Mouse (Mus musculus) limb, embryonic 12.5 days (tissue): Measurements from ENCODE around the gene Nphs2. TPM values are rescaled to one million over a fixed set of nuclear protein-coding genes. Genes with fewer than 3 reads are reported as not detected.
"Not testable (repeated sequence)": the region's sequence is repeated elsewhere in the genome, so short reads cannot be mapped to it uniquely, and the experiment has no call there.

Source experiments
- ATAC-seq: fragments of 200-750 bp; cut with Nextera tagmentation; 2 replicates; pipeline ENCODE4 v1.8.0; 2017; ENCODE audit warnings: low read depth, moderate TSS enrichment; ENCODE audit not compliant: insufficient number of reproducible peaks, insufficient read depth, low FRiP score, low TSS enrichment
- H3K27ac ChIP-seq: fragments of 300-500 bp; sonication (generic); 2 replicates; pipeline ENCODE4 v1.5.1; 2016; ENCODE audit warnings: mild to moderate bottlenecking, moderate library complexity
- H3K27me3 ChIP-seq: fragments of 300-500 bp; sonication (generic); 2 replicates; pipeline ENCODE4 v1.6.1; 2016; ENCODE audit warnings: mild to moderate bottlenecking, moderate library complexity
- H3K36me3 ChIP-seq: fragments of 300-500 bp; sonication (generic); 2 replicates; pipeline ENCODE4 v1.6.1; 2016; ENCODE audit warnings: mild to moderate bottlenecking, moderate library complexity
- H3K4me1 ChIP-seq: fragments of 300-500 bp; sonication (generic); replicated peaks from 2 replicates; pipeline ENCODE4 v1.6.1; 2016
- H3K4me2 ChIP-seq: fragments of 300-500 bp; sonication (generic); 2 replicates; pipeline ENCODE4 v1.6.1; 2016; ENCODE audit warnings: mild to moderate bottlenecking, moderate library complexity
- H3K4me3 ChIP-seq: fragments of 300-500 bp; sonication (generic); replicated peaks from 2 replicates; pipeline ENCODE4 v1.5.1; 2016; ENCODE audit warnings: mild to moderate bottlenecking
- H3K9ac ChIP-seq: fragments of 300-500 bp; sonication (generic); replicated peaks from 2 replicates; pipeline ENCODE4 v1.6.1; 2016; ENCODE audit warnings: mild to moderate bottlenecking, moderate library complexity
- H3K9me3 ChIP-seq: fragments of 300-500 bp; sonication (generic); 2 replicates; pipeline ENCODE4 v1.6.1; 2016; ENCODE audit warnings: mild to moderate bottlenecking, moderate library complexity
- WGBS: fragments of 180-500 bp; shearing (Covaris S2); methylation state at CpG from one replicate; pipeline ENCODE4 v1.1.7; 2016; 5-methylcytosine and 5-hydroxymethylcytosine counted together
- polyA plus RNA-seq: library from polyadenylated mRNA; unstranded; fragments of >200 nt; fragmentation: Nextera tagmentation; extraction: Ambion mirVana; gene quantifications from 2 replicates; pipeline ENCODE4 v1.2.1, GENCODE M21; 2016

The Nphs2 gene
- polyA plus RNA-seq: not detected in 2 replicates

- Histone ChIP-seq H3K36me3 (no peaks in the 10 kb centered on the region), H3K27ac (no peak within 1 kb of the TSS), H3K9ac (no peak within 1 kb of the TSS), H3K27me3 (peaks cover 63% of the 10 kb centered on the region), H3K4me3 (peak within 1 kb of the TSS; percentile 30), H3K4me1 (peaks cover 7% of the 10 kb centered on the region; the same call in 1 of the 2 replicates), H3K4me2 (peak within 1 kb of the TSS; percentile 57), H3K9me3 (no peaks in the 10 kb centered on the region)
- ATAC-seq: no peak
- 3% methylated on average over 29 of the region's 29 CpGs for WGBS
Measured at GRCm38 (mm10) chr1:156310630-156311029, at the start of gene Nphs2. Nphs2 (plus strand) TSS chr1:156310727.

- Histone ChIP-seq H3K9me3 (no peaks in the 10 kb centered on the region), H3K9ac (no peak overlapping the region), H3K4me3 (no peak overlapping the region), H3K27me3 (no peaks in the 10 kb centered on the region), H3K4me2 (no peak overlapping the region), H3K27ac (no peak overlapping the region), H3K36me3 (no peaks in the 10 kb centered on the region), H3K4me1 (no peaks in the 10 kb centered on the region)
- ATAC-seq: no peak
- 50% methylated on average over 2 of the region's 2 CpGs for WGBS
Measured at GRCm38 (mm10) chr1:156263352-156263751, 47.2 kb upstream of the Nphs2 start.

GRCm38 (mm10) chr1:156263946-156264345, 46.6 kb upstream of the Nphs2 start:
- H3K27ac ChIP-seq: no peak overlapping the region
- H3K4me1 ChIP-seq: no peaks in the 10 kb centered on the region
- no peak for ATAC-seq
- H3K9ac ChIP-seq: no peak overlapping the region
- no peaks in the 10 kb centered on the region for H3K36me3 ChIP-seq
- H3K4me2 ChIP-seq: no peak overlapping the region
- no peaks in the 10 kb centered on the region for H3K27me3 ChIP-seq
- WGBS: 87% methylated on average over 8 of the region's 8 CpGs
- H3K9me3 ChIP-seq: no peaks in the 10 kb centered on the region
- H3K4me3 ChIP-seq: no peak overlapping the region

GRCm38 (mm10) chr1:156268546-156268945, 42.0 kb upstream of the Nphs2 start:
- H3K9me3 ChIP-seq, ATAC-seq, H3K36me3 ChIP-seq, H3K27me3 ChIP-seq, H3K27ac ChIP-seq, H3K4me2 ChIP-seq, H3K9ac ChIP-seq, H3K4me1 ChIP-seq, H3K4me3 ChIP-seq: not testable (repeated sequence)
- 39% methylated on average over 3 of the region's 3 CpGs for WGBS

- Histone ChIP-seq H3K4me3 (no peak overlapping the region), H3K4me2 (no peak overlapping the region), H3K4me1 (peaks cover 3% of the 10 kb centered on the region; the same call in 1 of the 2 replicates), H3K9me3 (no peaks in the 10 kb centered on the region), H3K27ac (no peak overlapping the region), H3K27me3 (no peaks in the 10 kb centered on the region), H3K9ac (no peak overlapping the region), H3K36me3 (no peaks in the 10 kb centered on the region)
- no peak for ATAC-seq
- 82% methylated on average over 9 of the region's 9 CpGs for WGBS
Measured at GRCm38 (mm10) chr1:156270471-156270870, 40.1 kb upstream of the Nphs2 start.

- Histone ChIP-seq H3K4me2 (no peak overlapping the region), H3K4me3 (no peak overlapping the region), H3K27me3 (no peaks in the 10 kb centered on the region), H3K27ac (no peak overlapping the region), H3K36me3 (no peaks in the 10 kb centered on the region), H3K4me1 (peaks cover 3% of the 10 kb centered on the region; the same call in 1 of the 2 replicates), H3K9ac (no peak overlapping the region), H3K9me3 (no peaks in the 10 kb centered on the region)
- ATAC-seq: no peak
- 40% methylated on average over 5 of the region's 5 CpGs for WGBS
Measured at GRCm38 (mm10) chr1:156271654-156272053, 38.9 kb upstream of the Nphs2 start.

GRCm38 (mm10) chr1:156273647-156274046, 36.9 kb upstream of the Nphs2 start:
- Histone ChIP-seq H3K36me3 (no peaks in the 10 kb centered on the region), H3K4me3 (no peak overlapping the region), H3K4me1 (peaks cover 3% of the 10 kb centered on the region; the same call in 1 of the 2 replicates), H3K9ac (no peak overlapping the region), H3K27ac (no peak overlapping the region), H3K27me3 (no peaks in the 10 kb centered on the region), H3K4me2 (no peak overlapping the region), H3K9me3 (no peaks in the 10 kb centered on the region)
- ATAC-seq: no peak
- WGBS: 53% methylated on average over 7 of the region's 7 CpGs

GRCm38 (mm10) chr1:156280131-156280530, 30.4 kb upstream of the Nphs2 start:
- H3K4me1 ChIP-seq: no peaks in the 10 kb centered on the region
- no peaks in the 10 kb centered on the region for H3K9me3 ChIP-seq
- no peak overlapping the region for H3K9ac ChIP-seq
- no peak overlapping the region for H3K27ac ChIP-seq
- H3K4me2 ChIP-seq: no peak overlapping the region
- WGBS: 83% methylated on average over 7 of the region's 7 CpGs
- no peaks in the 10 kb centered on the region for H3K27me3 ChIP-seq
- ATAC-seq: no peak
- no peak overlapping the region for H3K4me3 ChIP-seq
- H3K36me3 ChIP-seq: no peaks in the 10 kb centered on the region

- Histone ChIP-seq H3K4me3 (no peak overlapping the region), H3K9ac (no peak overlapping the region), H3K4me2 (no peak overlapping the region), H3K4me1 (no peaks in the 10 kb centered on the region), H3K36me3 (no peaks in the 10 kb centered on the region), H3K27me3 (no peaks in the 10 kb centered on the region), H3K9me3 (no peaks in the 10 kb centered on the region), H3K27ac (no peak overlapping the region)
- no peak for ATAC-seq
- WGBS: 76% methylated on average over 10 of the region's 10 CpGs
Measured at GRCm38 (mm10) chr1:156284207-156284606, 26.3 kb upstream of the Nphs2 start.

GRCm38 (mm10) chr1:156284851-156285540, 25.5 kb upstream of the Nphs2 start:
- 55% methylated on average over 9 of the region's 9 CpGs for WGBS
- no peak for ATAC-seq

GRCm38 (mm10) chr1:156285541-156285896, 25.0 kb upstream of the Nphs2 start:
- 85% methylated on average over 5 of the region's 5 CpGs for WGBS
- no peak overlapping the region for H3K9ac ChIP-seq
- no peak overlapping the region for H3K4me2 ChIP-seq

More at GRCm38 (mm10) chr1:156284851-156285540, 25.5 kb upstream of the Nphs2 start:
- H3K27ac ChIP-seq: no peak overlapping the region
- no peaks in the 10 kb centered on the region for H3K4me1 ChIP-seq
- H3K4me2 ChIP-seq: no peak overlapping the region
- no peak overlapping the region for H3K4me3 ChIP-seq
- H3K9me3 ChIP-seq: no peaks in the 10 kb centered on the region
- H3K27me3 ChIP-seq: no peaks in the 10 kb centered on the region
- no peak overlapping the region for H3K9ac ChIP-seq
- no peaks in the 10 kb centered on the region for H3K36me3 ChIP-seq

More at GRCm38 (mm10) chr1:156285541-156285896, 25.0 kb upstream of the Nphs2 start:
- Histone ChIP-seq H3K9me3 (no peaks in the 10 kb centered on the region), H3K27ac (no peak overlapping the region), H3K36me3 (no peaks in the 10 kb centered on the region), H3K4me3 (no peak overlapping the region), H3K4me1 (no peaks in the 10 kb centered on the region), H3K27me3 (no peaks in the 10 kb centered on the region)
- ATAC-seq: no peak
